Mouse (Mus musculus): Measurements from ENCODE around the gene As3mt.
"Not testable (repeated sequence)": the region's sequence is repeated elsewhere in the genome, so short reads cannot be mapped to it uniquely, and the experiment has no call there.

DNA sequence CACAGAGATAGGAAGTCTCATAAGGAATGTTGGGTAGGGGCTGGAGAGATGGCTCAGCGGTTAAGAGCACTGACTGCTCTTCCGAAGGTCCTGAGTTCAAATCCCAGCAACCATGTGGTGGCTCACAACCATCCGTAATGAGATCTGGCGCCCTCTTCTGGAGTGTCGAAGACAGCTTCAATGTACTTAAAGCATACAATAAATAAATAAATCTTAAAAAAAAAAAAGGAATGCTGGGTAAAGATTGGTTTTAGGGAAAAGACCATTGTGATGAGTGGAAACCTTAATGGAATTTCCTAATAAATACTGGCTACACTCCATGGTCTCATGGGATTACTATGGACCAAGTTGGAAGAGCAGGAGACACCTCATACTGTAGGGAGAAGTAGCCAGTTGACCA, 25.4 kb downstream of the As3mt start:
- peak; percentile 27; the same call in 1 of the 2 replicates for TF ChIP-seq CTCF (IDR thresholded peaks at IDR 0.05)
- TF ChIP-seq EP300 (IDR thresholded peaks at IDR 0.05), result not testable (repeated sequence)
